Mouse (Mus musculus): ENCODE measurements around the gene Ncbp2. TPM values are rescaled to one million over a fixed set of nuclear protein-coding genes. Genes with fewer than 3 reads are reported as not detected.

The Ncbp2 gene
- 10 to 100 TPM; 16.3 to 20.6 TPM for total RNA-seq (2021)
- long read RNA-seq, experiment 1, transcript Ncbp2-201 (4 exons, 2,070 nt): major isoform, 23 of 27 reads
- long read RNA-seq, experiment 1, partial matches to known transcripts: 3 of 27 reads
- long read RNA-seq, experiment 1, other reads (novel, unspliced or antisense): 1 of 27 reads
- long read RNA-seq, experiment 2, transcript Ncbp2-201 (4 exons, 2,070 nt): major isoform, 17 of 20 reads
- long read RNA-seq, experiment 2, partial matches to known transcripts: 3 of 20 reads
- long read RNA-seq, experiment 2, other reads (novel, unspliced or antisense): 0 of 20 reads

DNA sequence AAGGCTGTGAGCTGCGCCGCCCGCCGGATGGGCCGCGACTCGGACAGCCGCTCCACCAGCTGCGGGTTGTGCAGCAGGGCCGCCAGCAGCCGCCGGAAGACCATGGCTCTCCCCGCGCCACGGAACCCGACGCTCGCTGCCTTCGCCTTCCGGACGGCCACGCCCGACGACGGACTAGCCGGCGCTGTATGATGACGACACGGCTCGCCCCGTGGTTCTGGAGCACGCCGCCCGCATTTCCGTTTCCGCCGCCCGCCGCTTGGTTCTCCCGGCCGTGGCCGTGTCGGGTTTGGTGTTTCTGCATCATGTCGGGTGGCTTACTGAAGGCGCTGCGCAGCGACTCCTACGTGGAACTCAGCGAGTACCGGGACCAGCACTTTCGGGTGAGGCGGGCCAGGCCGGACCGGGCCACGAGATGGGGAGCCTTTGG lies at the start of gene Ncbp2, which contains the start of gene 0610012G03Rik:
Gene Ncbp2, plus strand, starts transcription at position 169 of the 430 bp plus-strand sequence.
Gene 0610012G03Rik, minus strand, starts transcription at position 150 of the 430 bp plus-strand sequence.
- DNase-seq: peak; percentile 97
- intact Hi-C loops (cut with DNase I; ENCODE audit: low total_unique reads): loop anchor here (5.0 kb wide), 1 partner anchor 49 kb away; no protein-coding TSS in a partner anchor

DNA sequence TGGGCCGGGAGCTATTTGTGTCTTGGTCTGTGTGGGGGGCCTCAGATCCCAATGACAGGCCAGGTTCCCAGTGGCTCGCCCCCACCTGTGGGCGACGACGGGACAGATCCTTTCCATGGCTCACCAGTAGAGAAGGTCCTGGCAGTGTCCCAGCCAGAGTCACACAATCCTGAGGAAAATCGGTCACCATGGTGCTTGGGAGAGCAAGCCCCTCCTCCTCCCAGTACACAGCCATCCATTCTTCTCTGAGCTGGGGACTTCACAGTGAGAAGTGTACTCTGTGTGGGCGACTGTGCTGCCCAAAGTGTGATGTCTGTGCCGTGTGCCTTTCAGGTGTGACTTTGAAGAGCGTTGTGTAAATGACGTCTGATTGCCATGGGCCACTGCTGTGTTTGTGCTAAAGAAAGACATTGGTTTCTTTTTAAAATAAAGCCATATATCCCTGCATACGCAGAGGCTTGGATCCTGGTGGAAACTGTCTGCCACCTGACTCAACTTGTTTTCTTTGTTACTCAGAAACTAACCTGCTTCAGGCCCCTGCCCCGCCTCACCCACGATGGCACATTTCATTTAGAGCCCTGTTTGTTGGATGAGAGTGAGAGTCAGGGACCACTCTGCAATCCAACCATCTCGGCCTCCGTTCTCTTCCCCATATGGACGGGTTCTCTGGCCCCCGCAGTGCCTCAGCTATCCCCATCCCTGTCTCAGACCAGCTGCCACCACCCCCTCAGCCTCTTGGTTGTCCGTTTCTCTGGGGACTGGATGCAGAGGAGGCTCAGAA lies 49.6 kb upstream of the Ncbp2 start:
- intact Hi-C loops (cut with DNase I; ENCODE audit: low total_unique reads): no loop called here
- no peak for DNase-seq

DNA sequence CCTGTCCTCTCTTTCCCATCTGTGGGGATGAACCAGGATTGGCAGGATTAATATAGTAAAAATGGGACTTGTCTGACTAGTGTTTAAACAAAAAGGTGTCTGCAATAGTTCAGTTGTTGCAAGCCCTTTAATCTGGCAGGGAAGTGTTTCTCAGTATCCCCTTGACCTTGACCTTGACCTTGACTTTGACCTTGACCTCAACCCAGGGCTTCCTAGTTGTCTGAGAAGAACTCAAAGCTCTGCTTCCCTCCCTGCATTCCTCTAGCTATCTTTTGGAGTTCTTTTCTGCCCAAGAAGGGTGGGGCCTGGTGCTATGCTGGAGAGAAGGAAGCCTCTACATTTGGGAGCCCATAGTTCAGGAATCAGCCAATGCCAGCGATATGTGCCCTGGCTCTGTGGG lies 46.4 kb upstream of the Ncbp2 start:
- intact Hi-C loops (cut with DNase I; ENCODE audit: low total_unique reads): no loop called here
- no peak for DNase-seq

DNA sequence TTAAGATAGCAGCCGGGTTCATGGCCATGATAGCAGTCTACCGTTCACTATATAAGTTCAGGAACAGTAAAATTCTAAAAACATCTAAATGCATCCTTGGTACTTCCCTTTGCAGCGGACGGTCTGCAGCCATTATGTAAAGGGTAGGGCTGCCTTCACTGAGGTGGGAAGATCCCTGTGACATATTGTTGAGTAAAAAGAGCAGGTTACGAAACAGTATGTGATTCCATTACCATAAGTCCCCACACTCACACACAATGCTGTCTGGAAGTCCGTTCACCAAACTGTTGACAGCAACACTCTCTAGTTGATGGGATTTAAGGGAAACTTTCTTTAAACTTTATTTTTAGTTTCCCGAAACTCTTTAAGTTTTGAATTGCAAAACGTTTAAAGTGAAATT lies 45.1 kb upstream of the Ncbp2 start:
- intact Hi-C loops (cut with DNase I; ENCODE audit: low total_unique reads): no loop called here
- DNase-seq: no peak

DNA sequence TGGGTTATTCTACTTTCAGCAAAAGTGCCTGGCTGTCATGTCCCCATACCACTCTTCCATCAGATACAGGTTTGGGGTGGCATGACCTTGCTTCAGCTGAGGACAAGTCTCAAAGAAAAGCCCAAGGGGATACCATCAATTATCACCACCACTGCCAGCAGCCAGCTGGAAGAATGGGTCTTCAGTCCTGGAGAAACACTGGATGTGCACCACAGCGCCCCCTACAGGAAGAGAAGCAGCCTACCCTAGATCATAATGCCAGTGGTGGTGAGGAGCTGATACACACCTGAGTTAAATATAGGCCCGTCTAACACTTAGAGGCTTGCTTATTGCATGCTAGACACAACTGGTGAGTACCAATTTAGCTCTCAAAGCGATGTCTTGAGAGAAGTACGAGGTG lies 43.0 kb upstream of the Ncbp2 start:
- intact Hi-C loops (cut with DNase I; ENCODE audit: low total_unique reads): no loop called here
- no peak for DNase-seq

DNA sequence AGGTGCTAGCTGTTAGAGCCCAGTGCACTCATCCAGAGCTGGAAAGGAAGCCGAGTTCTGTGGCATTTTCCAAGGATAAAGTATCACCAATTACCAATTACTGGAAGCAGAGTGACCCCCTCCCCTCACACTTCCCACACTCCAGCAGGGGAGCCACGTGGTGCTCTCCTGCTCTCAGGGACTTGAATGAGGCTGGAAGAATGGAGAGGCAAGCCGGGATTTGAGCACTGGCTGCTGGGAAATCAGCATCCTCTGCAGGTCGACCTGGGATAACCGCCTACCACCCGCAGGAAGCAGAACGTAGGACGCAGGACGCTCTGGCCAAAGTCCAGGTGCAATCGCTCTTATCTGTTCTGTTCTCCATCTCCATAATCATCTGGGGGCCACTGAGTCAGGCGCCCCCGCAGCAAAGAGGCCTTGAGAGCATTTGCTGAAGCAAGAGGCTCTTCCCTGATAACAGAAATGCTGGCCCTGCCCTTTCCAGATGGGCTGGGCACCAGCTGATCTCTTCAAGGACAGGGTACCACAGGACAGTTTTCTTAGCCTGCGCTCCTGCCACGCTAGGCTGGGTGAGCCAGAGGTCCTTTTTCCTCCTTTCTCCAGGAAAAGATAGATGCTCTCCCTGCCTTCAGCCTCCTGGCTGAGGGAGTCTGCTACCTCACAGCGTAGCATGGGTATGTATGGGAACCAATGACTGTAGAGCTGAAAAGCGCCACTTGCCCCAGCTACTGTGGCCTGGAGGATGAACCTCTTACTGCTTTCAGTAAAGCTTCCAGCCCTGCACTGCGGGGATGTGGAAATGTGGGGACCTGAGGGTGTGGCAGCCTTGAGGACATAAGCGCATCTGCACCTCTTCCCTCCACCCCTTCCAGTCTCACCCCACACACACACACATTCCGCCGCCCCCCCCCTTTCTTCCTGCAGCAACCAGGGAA lies 42.2 kb upstream of the Ncbp2 start:
- DNase-seq: no peak
- intact Hi-C loops (cut with DNase I; ENCODE audit: low total_unique reads): no loop called here

DNA sequence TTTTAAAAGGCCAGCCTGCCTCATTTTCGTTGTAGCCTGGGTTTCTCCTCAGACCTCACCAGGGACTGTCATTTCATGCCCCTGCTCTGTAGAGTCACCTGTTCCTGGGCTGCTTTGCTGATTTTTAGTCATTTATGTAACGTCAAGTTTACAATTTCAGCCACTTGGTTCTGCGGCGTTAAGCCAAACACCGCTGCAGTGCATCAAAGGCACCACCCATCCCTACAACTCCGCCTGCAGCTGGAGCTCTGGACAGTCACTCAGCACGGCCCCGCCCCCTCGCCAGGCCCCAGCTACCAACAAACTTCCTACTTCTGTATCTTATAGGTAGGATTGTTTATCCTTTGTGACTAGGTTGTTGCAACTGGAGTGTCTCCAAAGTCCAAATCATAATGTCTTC lies 41.4 kb upstream of the Ncbp2 start:
- peak; percentile 41 for DNase-seq
- intact Hi-C loops (cut with DNase I; ENCODE audit: low total_unique reads): no loop called here

DNA sequence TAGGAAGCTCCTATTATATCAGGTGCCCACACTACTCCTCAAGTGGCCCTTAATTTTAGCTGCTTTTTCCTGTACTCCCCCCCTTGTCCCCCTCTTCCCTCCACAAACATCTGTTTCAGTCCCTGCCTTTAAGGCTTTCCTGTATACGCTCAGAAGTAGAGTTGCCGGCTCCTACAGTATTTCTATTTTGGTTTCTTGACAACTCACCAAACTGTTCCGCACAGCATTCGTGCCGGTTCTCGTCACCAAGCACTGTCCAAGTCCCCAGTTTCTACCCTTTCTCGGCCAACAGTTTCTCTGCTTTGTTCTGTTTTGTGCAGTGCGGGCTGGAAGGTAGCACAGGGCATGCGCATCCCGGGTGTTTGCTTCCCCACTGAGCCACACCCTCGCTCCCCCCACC lies 39.4 kb upstream of the Ncbp2 start:
- intact Hi-C loops (cut with DNase I; ENCODE audit: low total_unique reads): no loop called here
- DNase-seq: no peak

DNA sequence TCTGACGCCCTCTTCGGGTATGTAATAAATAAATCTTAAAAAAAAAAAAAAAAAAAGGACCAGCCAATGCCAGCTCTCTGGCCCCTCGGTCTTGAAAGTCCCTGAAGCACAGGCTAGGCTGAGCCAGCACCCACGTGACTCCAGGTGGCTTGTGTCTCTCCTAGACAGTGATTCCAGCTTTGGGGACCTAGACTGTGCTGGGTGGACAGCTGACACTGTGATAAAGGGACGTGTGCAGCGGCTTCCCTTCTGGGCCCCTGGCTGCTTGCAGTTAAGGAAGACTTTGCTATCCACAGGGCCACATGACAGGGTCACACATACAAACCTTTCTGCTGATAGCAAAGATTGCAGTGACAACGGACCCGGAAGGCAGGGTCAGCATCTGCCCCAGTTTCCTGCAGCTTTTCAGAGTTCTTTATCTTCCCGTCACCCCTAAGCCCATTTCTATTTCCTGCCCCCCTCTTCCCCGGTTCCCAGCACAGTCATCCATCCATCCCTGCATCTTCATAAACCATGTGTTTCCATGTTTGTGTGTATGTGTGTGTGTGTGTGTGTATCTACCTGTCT lies 37.9 kb upstream of the Ncbp2 start:
- no peak for DNase-seq
- intact Hi-C loops (cut with DNase I; ENCODE audit: low total_unique reads): no loop called here

DNA sequence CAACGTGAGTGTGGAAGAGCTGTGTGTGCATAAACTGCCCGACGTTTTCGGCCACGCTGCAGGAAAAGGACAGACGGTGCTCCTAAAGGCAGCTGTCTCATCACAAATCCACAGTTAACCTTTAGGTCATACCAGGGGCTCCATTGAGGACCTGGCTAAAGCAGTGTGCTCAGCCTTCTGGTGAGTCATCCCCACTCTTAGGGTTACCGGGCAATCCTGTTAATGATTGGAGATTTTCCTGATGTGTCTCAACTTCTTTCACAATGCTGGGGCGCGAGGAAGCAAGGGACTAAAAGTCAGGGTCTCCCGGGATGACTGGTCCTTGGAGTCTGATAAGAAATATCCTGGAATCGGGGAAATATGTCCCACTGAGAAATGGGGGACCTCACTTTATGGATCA lies 30.5 kb upstream of the Ncbp2 start:
- DNase-seq: no peak
- intact Hi-C loops (cut with DNase I; ENCODE audit: low total_unique reads): loop anchor here (2.0 kb wide), 1 partner anchor 37 kb away; no protein-coding TSS in a partner anchor

DNA sequence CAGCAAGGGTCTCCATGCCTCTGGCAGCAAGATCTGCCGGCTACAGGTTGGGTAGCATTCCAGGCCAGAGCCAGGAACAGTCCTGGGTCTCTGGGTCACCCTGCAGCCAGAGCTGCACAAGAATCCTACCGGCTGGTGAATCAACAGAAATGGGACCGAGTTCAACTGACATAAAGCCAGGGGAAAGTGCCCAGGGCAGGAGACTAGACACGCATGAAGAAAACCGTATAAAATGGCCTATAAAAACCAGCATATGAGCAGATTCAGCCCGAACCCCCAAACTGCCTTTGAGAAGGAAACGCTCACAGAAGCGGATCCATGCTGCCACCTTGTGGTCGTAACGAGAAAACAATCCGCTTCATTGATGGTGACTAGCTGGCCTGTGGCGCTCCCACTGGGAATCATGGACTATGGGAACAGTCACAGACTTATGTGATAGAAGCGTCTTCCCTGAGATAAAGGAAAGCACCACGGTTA lies 30.0 kb upstream of the Ncbp2 start:
- intact Hi-C loops (cut with DNase I; ENCODE audit: low total_unique reads): loop anchor here (2.0 kb wide), 1 partner anchor 37 kb away; no protein-coding TSS in a partner anchor
- peak; percentile 62 for DNase-seq

DNA sequence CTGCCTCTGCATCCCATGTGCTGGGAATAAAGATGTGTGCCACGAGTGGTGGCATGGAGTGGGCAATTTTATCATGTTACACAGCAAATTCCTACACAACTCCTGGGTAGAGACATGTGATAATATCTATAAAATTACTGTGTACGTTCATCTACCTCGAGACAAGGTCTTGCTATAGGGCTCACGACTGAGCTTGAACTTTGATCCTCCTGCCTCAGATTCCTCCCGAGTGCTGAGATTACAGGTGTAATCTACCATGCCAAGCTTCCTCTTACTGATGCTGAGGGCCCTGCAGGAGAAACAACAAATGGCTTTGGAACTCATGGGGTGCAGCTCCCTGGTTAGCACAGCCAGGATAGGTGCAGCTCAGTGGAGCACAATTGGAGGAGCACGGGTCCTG lies 23.9 kb upstream of the Ncbp2 start:
- DNase-seq: no peak
- intact Hi-C loops (cut with DNase I; ENCODE audit: low total_unique reads): no loop called here

DNA sequence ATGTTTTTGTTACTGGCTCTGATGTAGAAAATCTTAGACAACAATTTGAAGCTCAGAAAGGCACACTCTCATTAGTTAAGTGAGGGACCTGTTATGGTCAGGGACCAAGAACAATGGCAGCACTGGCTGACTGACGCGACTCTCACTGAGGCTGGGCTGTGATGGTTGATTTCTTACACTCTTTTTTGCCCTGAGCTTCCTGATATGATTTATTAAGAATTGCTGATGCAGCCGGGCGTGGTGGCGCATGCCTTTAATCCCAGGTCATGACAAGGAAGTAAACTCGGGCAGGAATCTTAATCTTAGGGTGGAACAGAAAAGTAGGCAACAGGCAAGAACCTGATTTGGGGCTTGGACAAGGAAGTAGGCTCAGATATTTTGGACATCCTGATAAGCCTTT lies 22.2 kb upstream of the Ncbp2 start:
- DNase-seq: no peak
- intact Hi-C loops (cut with DNase I; ENCODE audit: low total_unique reads): no loop called here

DNA sequence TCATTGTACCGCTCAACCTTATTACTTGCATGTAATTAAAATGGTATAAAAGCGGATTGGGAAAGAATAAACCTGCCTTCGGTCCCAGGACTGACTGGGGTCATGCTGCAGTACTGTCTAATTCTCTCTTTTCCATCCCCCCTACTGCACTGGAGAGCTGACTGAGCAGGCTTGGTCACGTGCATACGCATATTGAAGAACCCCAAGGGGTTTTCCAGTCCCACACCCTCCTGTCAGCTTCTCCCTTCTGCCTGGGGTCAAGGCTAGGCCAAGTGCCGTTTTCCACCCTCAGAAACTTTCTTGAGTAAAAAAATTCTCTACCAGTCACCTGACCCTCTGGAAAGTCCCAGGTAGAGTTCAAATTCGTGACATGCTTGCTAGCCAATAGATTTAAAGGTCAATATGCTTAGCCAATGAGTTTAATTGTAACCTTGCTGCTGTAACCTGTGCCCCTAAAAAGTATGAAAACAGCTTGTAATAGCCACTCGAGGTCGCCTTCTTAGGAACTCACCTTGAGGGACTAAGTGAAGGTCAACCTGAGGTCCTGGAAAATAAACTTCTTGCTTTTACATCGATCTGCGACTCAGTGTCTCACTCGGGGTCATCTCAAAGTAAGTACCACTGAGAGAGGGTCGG lies 21.6 kb upstream of the Ncbp2 start:
- intact Hi-C loops (cut with DNase I; ENCODE audit: low total_unique reads): no loop called here

DNA sequence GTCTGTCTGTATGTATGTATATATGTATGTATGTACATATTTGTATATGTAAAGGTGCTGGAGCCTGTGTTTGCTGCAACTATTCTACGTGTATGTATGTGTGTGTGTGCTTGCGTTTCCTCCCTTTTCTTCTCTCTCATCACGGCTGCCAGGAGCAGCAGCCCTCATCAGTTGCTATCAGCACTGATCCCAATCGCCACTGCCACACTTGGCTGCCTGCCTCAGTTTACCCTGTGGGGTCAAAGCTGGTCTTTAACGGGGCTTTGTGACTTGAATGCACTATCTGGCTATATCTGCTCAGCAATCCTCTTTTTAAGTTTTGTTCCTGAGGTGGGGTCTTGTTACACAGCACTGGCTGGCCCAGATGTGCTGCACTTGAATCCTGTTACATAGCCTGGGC lies 20.9 kb upstream of the Ncbp2 start:
- intact Hi-C loops (cut with DNase I; ENCODE audit: low total_unique reads): no loop called here

More for the DNA sequence above, 21.6 kb upstream of the Ncbp2 start:
- no peak for DNase-seq

DNA sequence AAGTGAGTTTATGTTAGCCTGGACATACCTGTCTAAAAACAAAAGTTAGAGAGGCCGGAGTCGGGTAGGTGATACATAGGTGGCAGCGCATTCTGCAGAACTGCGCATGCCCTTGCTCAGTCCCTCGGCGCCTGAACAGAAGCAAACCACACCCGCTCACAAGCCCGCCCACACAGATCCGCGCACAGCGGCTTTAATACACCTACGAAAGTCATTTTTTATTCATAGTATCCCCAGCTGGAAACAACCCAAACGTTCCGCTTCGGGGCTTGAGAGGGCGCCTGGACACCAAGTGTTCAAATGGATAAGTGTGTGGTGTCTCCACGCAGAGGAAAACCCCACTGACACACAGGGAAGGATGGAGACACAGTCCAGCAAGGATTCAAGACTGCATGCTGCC lies 17.0 kb upstream of the Ncbp2 start:
- intact Hi-C loops (cut with DNase I; ENCODE audit: low total_unique reads): no loop called here
- no peak for DNase-seq

More for the DNA sequence above, 20.9 kb upstream of the Ncbp2 start:
- DNase-seq: no peak

DNA sequence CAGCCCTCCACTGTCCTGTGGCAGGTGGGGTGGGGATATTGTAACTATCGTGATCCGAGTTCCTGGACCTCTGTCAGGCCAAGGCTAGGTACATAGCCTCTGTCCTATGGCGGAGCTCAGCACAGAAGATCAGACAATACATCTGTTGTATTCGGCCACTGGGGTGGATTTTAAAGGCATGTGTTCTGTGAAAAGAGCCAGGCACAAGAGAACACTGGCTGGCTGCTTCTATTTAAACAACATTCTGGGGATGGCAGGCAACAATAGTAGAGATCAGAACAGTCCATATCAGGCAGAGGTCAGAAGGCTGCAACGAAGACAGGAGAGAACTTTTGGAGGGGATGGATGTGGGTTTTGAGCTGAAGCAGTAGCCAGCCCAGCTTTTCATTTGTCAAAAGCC lies 16.1 kb upstream of the Ncbp2 start:
- intact Hi-C loops (cut with DNase I; ENCODE audit: low total_unique reads): no loop called here
- DNase-seq: no peak

DNA sequence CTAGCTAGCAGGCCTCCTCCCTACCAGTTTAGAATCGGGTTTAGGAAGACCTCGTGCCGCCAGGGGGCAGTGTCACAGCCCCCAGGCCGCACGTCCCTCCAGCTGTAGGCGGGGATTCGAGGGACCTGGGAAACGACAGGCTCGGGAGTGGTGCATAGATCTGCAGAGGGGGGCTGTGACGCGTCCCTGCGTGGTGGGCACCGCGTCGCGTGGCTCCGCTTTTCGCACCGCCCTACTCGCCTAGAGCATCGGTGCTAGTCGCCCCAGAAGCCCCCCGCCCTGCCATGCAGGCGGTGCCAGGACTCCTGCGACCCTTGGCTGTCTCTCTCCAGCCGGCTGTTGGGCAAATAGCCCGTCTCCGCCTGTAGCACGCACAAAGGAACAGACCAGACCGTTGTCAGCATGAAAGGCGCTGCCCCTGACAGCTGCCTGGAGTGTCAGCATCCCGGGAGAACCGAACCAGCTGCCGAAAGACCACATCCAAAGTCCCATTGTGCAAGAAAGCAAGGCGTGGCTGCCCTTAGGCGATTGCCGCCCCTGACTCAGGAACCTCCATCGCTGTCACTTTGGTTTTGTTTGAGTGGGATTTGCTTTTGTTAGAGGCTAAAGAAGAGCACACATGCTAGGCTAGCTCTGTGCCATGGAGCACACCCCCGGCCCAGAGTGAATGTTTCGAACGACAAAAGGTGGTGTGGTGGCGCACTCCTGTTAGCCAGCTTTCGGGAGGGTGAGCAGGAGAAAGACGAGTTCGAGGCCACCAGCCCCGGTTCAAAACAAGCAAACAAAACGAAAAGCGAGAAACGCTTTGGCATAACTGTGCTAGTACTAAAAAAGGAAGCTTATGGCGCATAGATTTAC lies 15.2 kb upstream of the Ncbp2 start:
- intact Hi-C loops (cut with DNase I; ENCODE audit: low total_unique reads): no loop called here
- peak; percentile 91 for DNase-seq
